21 mouse cellular contexts compared by ENCODE assay signal in the genomic region with DNA sequence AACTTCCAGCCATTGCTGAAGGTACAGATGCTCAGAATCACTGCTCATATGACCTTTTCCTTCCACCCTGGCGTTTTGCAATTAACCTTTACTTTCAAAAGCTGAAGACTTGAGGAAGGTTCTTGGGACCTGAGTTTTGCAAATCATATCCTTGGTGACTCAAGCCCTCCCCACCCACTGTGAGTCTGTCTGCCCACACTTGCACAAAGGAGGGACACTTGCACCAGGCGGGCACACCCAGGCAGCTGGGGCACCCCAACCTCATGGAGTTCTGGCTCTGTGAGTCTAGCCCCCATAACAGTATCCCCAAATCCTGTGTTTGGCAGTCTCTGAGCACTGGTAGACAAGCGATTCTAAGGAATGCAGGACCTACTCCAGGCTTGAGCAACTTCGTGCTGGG. TPM values are rescaled to one million over a fixed set of nuclear protein-coding genes. Genes with fewer than 3 reads are reported as not detected.
A peak's percentile ranks its signal among the peaks of the same experiment; 100 is the strongest.
DNase-seq lines count a peak whose midpoint lies in the region; ATAC-seq lines count a peak whose summit lies in the region.
"Had no signal": no experiment of that assay in that cellular context is flagged by ENCODE, and none has a peak within 500 bp of the region (broad histone marks: within the 10 kb centered on the region; RNA-seq: fewer than 3 reads in every experiment).

No protein-coding gene starts in this region.

- H3K4me2 ChIP-seq in liver, embryonic 15.5 days = 0 out of 2 replicates have a peak overlapping the region, but pooled peaks have one; percentile 3
- no peak overlapping the region for H3K4me2 ChIP-seq in liver, embryonic 12.5 days
- no peak overlapping the region for H3K4me2 ChIP-seq in heart, embryonic 12.5 days
- H3K4me2 ChIP-seq: hindbrain, embryonic 12.5 days; intestine, embryonic 15.5 days; kidney, embryonic 15.5 days; liver, embryonic 13.5 days had no signal

- H3K4me1 ChIP-seq in liver, embryonic 15.5 days (replicated peaks) = peaks cover 47% of the 10 kb centered on the region
- H3K4me1 ChIP-seq in liver, embryonic 12.5 days = peaks cover 51% of the 10 kb centered on the region
- H3K4me1 ChIP-seq in heart, embryonic 12.5 days (replicated peaks) = peaks cover 73% of the 10 kb centered on the region
- H3K4me1 ChIP-seq: hindbrain, embryonic 12.5 days; kidney, embryonic 15.5 days; midbrain, embryonic 10.5 days had no signal

- 42% methylated on average over 4 of the region's 4 CpGs for WGBS in liver, embryonic 15.5 days (ENCODE audit: insufficient replicate concordance)
- WGBS in liver, embryonic 12.5 days (ENCODE audit: insufficient replicate concordance) = 69% methylated on average over 4 of the region's 4 CpGs
- WGBS in heart, embryonic 12.5 days = 67% methylated on average over 4 of the region's 4 CpGs

- intact Hi-C loops in left cerebral cortex, postnatal 4 days (cut with DNase I) = no loop called here

- H3K27me3 ChIP-seq in liver, embryonic 15.5 days = no peaks in the 10 kb centered on the region
- no peaks in the 10 kb centered on the region for H3K27me3 ChIP-seq in liver, embryonic 12.5 days (replicated peaks)
- no peaks in the 10 kb centered on the region for H3K27me3 ChIP-seq in heart, embryonic 12.5 days (replicated peaks)
- H3K27me3 ChIP-seq: intestine, embryonic 15.5 days; liver, embryonic 13.5 days had no signal

- ATAC-seq in liver, embryonic 15.5 days (ENCODE audit: insufficient read depth) = no peak
- ATAC-seq in liver, embryonic 12.5 days = no peak
- peak; percentile 6; the same call in 1 of the 2 replicates for ATAC-seq in common myeloid progenitor, adult 5-6 weeks (replicated peaks; ENCODE audit: low read depth, poor library complexity, severe bottlenecking)
- 0 out of 2 replicates have a peak, but pooled peaks have one; percentile 11 for ATAC-seq in neutrophil, adult 5-6 weeks (ENCODE audit: extremely low read depth, insufficient number of reproducible peaks, low FRiP score, poor library complexity, severe bottlenecking)
- ATAC-seq in heart, embryonic 12.5 days (ENCODE audit: insufficient number of reproducible peaks, low FRiP score) = no peak
- ATAC-seq: forebrain, postnatal 0 days; intestine, embryonic 15.5 days had no signal

- H3K9ac ChIP-seq in liver, embryonic 15.5 days = no peak overlapping the region
- H3K9ac ChIP-seq in liver, embryonic 12.5 days = no peak overlapping the region
- no peak overlapping the region for H3K9ac ChIP-seq in heart, embryonic 12.5 days
- H3K9ac ChIP-seq: forebrain, postnatal 0 days; hindbrain, embryonic 12.5 days; intestine, embryonic 15.5 days; kidney, embryonic 15.5 days; liver, embryonic 13.5 days had no signal

- no peak overlapping the region for H3K4me3 ChIP-seq in liver, embryonic 15.5 days (replicated peaks)
- H3K4me3 ChIP-seq in liver, embryonic 12.5 days = no peak overlapping the region
- H3K4me3 ChIP-seq in heart, embryonic 12.5 days = no peak overlapping the region
- H3K4me3 ChIP-seq: heart, adult 2 months; hindbrain, embryonic 12.5 days; intestine, embryonic 15.5 days; kidney, embryonic 15.5 days; liver, embryonic 13.5 days; midbrain, embryonic 10.5 days had no signal

- DNase-seq in lung, postnatal 4 days = peak; percentile 45 to 56
- DNase-seq in left cerebral cortex, postnatal 4 days = no peak
- DNase-seq in gastrocnemius, adult 18-20 months (ENCODE audit: low spot score) = no peak
- DNase-seq: cerebellum, adult 11 months; cerebellum, postnatal 36 days; forebrain, postnatal 0 days; gastrocnemius, postnatal 10 days; heart, adult 2 months; layer of hippocampus, postnatal 36 days; liver, embryonic 13.5 days; retina, postnatal 1 day; thymus, adult 18-20 months had no signal

- H3K27ac ChIP-seq in liver, embryonic 15.5 days (replicated peaks) = no peak overlapping the region
- H3K27ac ChIP-seq in liver, embryonic 12.5 days = no peak overlapping the region
- H3K27ac ChIP-seq in heart, embryonic 12.5 days (ENCODE audit: poor library complexity, severe bottlenecking) = no peak overlapping the region
- H3K27ac ChIP-seq: heart, adult 2 months; hindbrain, embryonic 12.5 days; intestine, embryonic 15.5 days; kidney, embryonic 15.5 days; liver, embryonic 13.5 days; midbrain, embryonic 10.5 days had no signal

- no peaks in the 10 kb centered on the region for H3K36me3 ChIP-seq in liver, embryonic 15.5 days (replicated peaks)
- no peaks in the 10 kb centered on the region for H3K36me3 ChIP-seq in liver, embryonic 12.5 days
- H3K36me3 ChIP-seq in heart, embryonic 12.5 days = no peaks in the 10 kb centered on the region
- H3K36me3 ChIP-seq: hindbrain, embryonic 12.5 days; intestine, embryonic 15.5 days; kidney, embryonic 15.5 days; liver, embryonic 13.5 days; midbrain, embryonic 10.5 days had no signal

- H3K9me3 ChIP-seq in liver, embryonic 15.5 days (replicated peaks) = no peaks in the 10 kb centered on the region
- H3K9me3 ChIP-seq in liver, embryonic 12.5 days (replicated peaks) = no peaks in the 10 kb centered on the region
- no peaks in the 10 kb centered on the region for H3K9me3 ChIP-seq in heart, embryonic 12.5 days (replicated peaks)
- H3K9me3 ChIP-seq: hindbrain, embryonic 12.5 days; intestine, embryonic 15.5 days; kidney, embryonic 15.5 days; liver, embryonic 13.5 days; midbrain, embryonic 10.5 days had no signal

RNA-seq across cellular contexts. Expression of a gene that starts 6.7 kb away (rescaled TPM):
- 15.5 and 15.8 TPM in 2 replicates for polyA plus RNA-seq in liver, embryonic 15.5 days (2015; fragmentation: Nextera tagmentation; extraction: Ambion mirVana)
- polyA plus RNA-seq in liver, embryonic 12.5 days (2016; fragmentation: Nextera tagmentation; extraction: Ambion mirVana) = 17.8 and 18.6 TPM in 2 replicates
- 147 and 152 TPM in 2 replicates for total RNA-seq in common myeloid progenitor, adult 5-6 weeks (2017)
- total RNA-seq in neutrophil, adult 5-6 weeks (2017) = 533 and 558 TPM in 2 replicates
- 29.9 and 30.2 TPM in 2 replicates for polyA plus RNA-seq in heart, embryonic 12.5 days (2016; fragmentation: Nextera tagmentation; extraction: Ambion mirVana)
- 10 to 100 TPM; 10.6 to 11.0 TPM for total RNA-seq in left cerebral cortex, postnatal 4 days (2021)
- 1 to 10 TPM; 3.9 to 6.0 TPM for total RNA-seq in gastrocnemius, adult 18-20 months (2021)

Comparison
In these comparisons a context has a peak if more than half of its experiments do, and no peak if none do; other contexts are left out.
1. ATAC-seq: peak in common myeloid progenitor, adult 5-6 weeks (single experiment) and neutrophil, adult 5-6 weeks (single experiment); none in liver, embryonic 15.5 days (single experiment), liver, embryonic 12.5 days (single experiment) and heart, embryonic 12.5 days (single experiment).
2. DNase-seq: peak in lung, postnatal 4 days (2 of 2); none in left cerebral cortex, postnatal 4 days (single experiment) and gastrocnemius, adult 18-20 months (single experiment).
3. RNA of a gene that starts 6.7 kb away (total RNA-seq): 533 to 558 TPM in neutrophil, adult 5-6 weeks and 147 to 152 TPM in common myeloid progenitor, adult 5-6 weeks; 10.6 to 11.0 TPM in left cerebral cortex, postnatal 4 days and 3.9 to 6.0 TPM in gastrocnemius, adult 18-20 months; every median in the first group is over 10 times any median in the second.